ENCODE assay signal across 27 mouse cellular contexts in genomic region chr3:82810334-82811120, GRCm38 (mm10).
DNase-seq lines count a peak whose midpoint lies in the region; ATAC-seq and TF ChIP-seq lines count a peak whose summit lies in the region.
"Had no signal": no experiment of that assay in that cellular context is flagged by ENCODE, and none has a peak within 500 bp of the region (broad histone marks: within the 10 kb centered on the region; RNA-seq: fewer than 3 reads in every experiment).

No protein-coding gene starts in this region.

- H3K4me1 ChIP-seq in intestine, postnatal 0 days (replicated peaks; ENCODE audit: control insufficient read depth, insufficient read depth, low read length): no peaks in the 10 kb centered on the region
- H3K4me1 ChIP-seq in forebrain, embryonic 14.5 days (ENCODE audit: control insufficient read depth, insufficient read depth, low read length): no peaks in the 10 kb centered on the region
- H3K4me1 ChIP-seq: embryonic facial prominence, embryonic 13.5 days; embryonic facial prominence, embryonic 15.5 days; forebrain, embryonic 10.5 days; forebrain, embryonic 12.5 days; forebrain, embryonic 15.5 days had no signal

- whole genome bisulfite sequencing in intestine, postnatal 0 days: 55% methylated on average over 7 of the region's 7 CpGs
- WGBS in forebrain, embryonic 14.5 days: 91% methylated on average over 7 of the region's 7 CpGs

- no peak overlapping the region for H3K4me3 ChIP-seq in intestine, postnatal 0 days (ENCODE audit: low read depth, low read length)
- no peak overlapping the region for H3K4me3 ChIP-seq in forebrain, embryonic 14.5 days (ENCODE audit: low read depth, low read length)
- H3K4me3 ChIP-seq: embryonic facial prominence, embryonic 13.5 days; embryonic facial prominence, embryonic 15.5 days; erythroblast, embryonic 14.5 days; forebrain, embryonic 10.5 days; forebrain, embryonic 12.5 days; forebrain, embryonic 15.5 days had no signal

- no peak overlapping the region for H3K9ac ChIP-seq in intestine, postnatal 0 days (ENCODE audit: low read depth, low read length)
- no peak overlapping the region for H3K9ac ChIP-seq in forebrain, embryonic 14.5 days (ENCODE audit: low read length)
- H3K9ac ChIP-seq: embryonic facial prominence, embryonic 13.5 days; embryonic facial prominence, embryonic 15.5 days; forebrain, embryonic 12.5 days; forebrain, embryonic 15.5 days; forebrain, postnatal 0 days had no signal

- H3K27me3 ChIP-seq in intestine, postnatal 0 days (replicated peaks; ENCODE audit: control insufficient read depth, insufficient read depth, low read length): no peaks in the 10 kb centered on the region
- H3K27me3 ChIP-seq in forebrain, embryonic 14.5 days (replicated peaks; ENCODE audit: control insufficient read depth, insufficient read depth, low read length): no peaks in the 10 kb centered on the region
- H3K27me3 ChIP-seq: CH12.LX; embryonic facial prominence, embryonic 13.5 days; embryonic facial prominence, embryonic 15.5 days; forebrain, embryonic 12.5 days; forebrain, embryonic 15.5 days had no signal

- no peak overlapping the region for H3K27ac ChIP-seq in intestine, postnatal 0 days (ENCODE audit: low read depth, low read length)
- H3K27ac ChIP-seq in forebrain, embryonic 14.5 days (ENCODE audit: low read depth, low read length): no peak overlapping the region
- H3K27ac ChIP-seq: embryonic facial prominence, embryonic 13.5 days; embryonic facial prominence, embryonic 15.5 days; forebrain, embryonic 10.5 days; forebrain, embryonic 12.5 days; forebrain, embryonic 15.5 days had no signal

- TF ChIP-seq CTCF in intestine, postnatal 0 days (IDR thresholded peaks at IDR 0.05; ENCODE audit: low read depth): no peak

- no peaks in the 10 kb centered on the region for H3K9me3 ChIP-seq in intestine, postnatal 0 days (ENCODE audit: control insufficient read depth)
- H3K9me3 ChIP-seq in forebrain, embryonic 14.5 days (replicated peaks; ENCODE audit: control insufficient read depth, low read length): no peaks in the 10 kb centered on the region
- H3K9me3 ChIP-seq: embryonic facial prominence, embryonic 13.5 days; embryonic facial prominence, embryonic 15.5 days; forebrain, embryonic 10.5 days; forebrain, embryonic 12.5 days; forebrain, embryonic 15.5 days; G1E had no signal

- no peaks in the 10 kb centered on the region for H3K36me3 ChIP-seq in intestine, postnatal 0 days (ENCODE audit: control insufficient read depth, insufficient read depth)
- H3K36me3 ChIP-seq in forebrain, embryonic 14.5 days (ENCODE audit: control insufficient read depth, insufficient read depth, low read length): no peaks in the 10 kb centered on the region
- H3K36me3 ChIP-seq: embryonic facial prominence, embryonic 13.5 days; embryonic facial prominence, embryonic 15.5 days; forebrain, embryonic 10.5 days; forebrain, embryonic 12.5 days; forebrain, embryonic 15.5 days; G1E had no signal

- peak; percentile 57 for ATAC-seq in intestine, postnatal 0 days
- no peak for ATAC-seq in forebrain, embryonic 14.5 days
- ATAC-seq: activated CD4-positive, CD25-positive, alpha-beta regulatory T cell, adult 4 months; CD4-positive, CD25-positive, alpha-beta regulatory T cell, adult 4 months; forebrain, embryonic 15.5 days; forebrain, postnatal 0 days; Patski had no signal

- DNase-seq in heart, adult 11 months: peak; percentile 33
- no peak for DNase-seq in heart, postnatal 4 days
- DNase-seq in forebrain, embryonic 14.5 days (ENCODE audit: low spot score): no peak
- DNase-seq in urinary bladder, adult 2 months (ENCODE audit: low spot score): no peak
- DNase-seq: adrenal gland, adult 8-10 months; adrenal gland, postnatal 14 days; adrenal gland, postnatal 36 days; B cell, adult 2 months; cerebellum, adult 11-12 months; cerebellum, adult 2 months; cerebellum, adult 9-11 months; cerebellum, postnatal 14 days; cerebellum, postnatal 36 days; embryo, embryonic 11 days; forebrain, postnatal 0 days had no signal

- no peak overlapping the region for H3K4me2 ChIP-seq in intestine, postnatal 0 days (replicated peaks; ENCODE audit: low read depth)
- no peak overlapping the region for H3K4me2 ChIP-seq in forebrain, embryonic 14.5 days (ENCODE audit: low read length)
- H3K4me2 ChIP-seq: embryonic facial prominence, embryonic 13.5 days; embryonic facial prominence, embryonic 15.5 days; forebrain, embryonic 12.5 days; forebrain, embryonic 15.5 days had no signal
